Mouse (Mus musculus): ENCODE measurements around the gene Ak5. TPM values are rescaled to one million over a fixed set of nuclear protein-coding genes. Genes with fewer than 3 reads are reported as not detected.

Ak5 gene
- total and polyA plus RNA-seq, 2 experiments from 2014 or later: 0.11 TPM; not detected in 1

DNA sequence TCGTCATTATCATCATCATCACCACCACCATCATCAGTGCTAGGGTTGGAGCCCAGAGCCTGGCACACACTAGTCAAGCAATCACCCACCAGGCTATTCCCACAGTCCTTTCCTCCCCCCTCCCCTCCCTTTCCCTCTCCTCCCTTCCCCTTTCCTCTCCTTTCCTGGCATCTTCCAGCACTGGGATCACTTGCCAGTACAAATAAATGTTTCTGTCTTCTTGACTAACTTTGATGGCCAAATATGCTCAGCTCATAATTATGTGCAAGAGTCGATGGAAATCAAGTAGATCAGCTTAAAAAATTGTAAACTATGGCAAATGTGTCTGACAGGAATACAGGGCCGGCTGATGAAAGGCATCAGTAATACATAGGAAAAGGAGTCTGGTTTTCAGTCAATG is 123.2 kb downstream of the Ak5 start:
- no peaks in the 10 kb centered on the region for H3K36me3 ChIP-seq (replicated peaks; ENCODE audit: control insufficient read depth, insufficient read depth, low read length)
- H3K4me1 ChIP-seq (ENCODE audit: control insufficient read depth, insufficient read depth): no peaks in the 10 kb centered on the region
- no peaks in the 10 kb centered on the region for H3K9me3 ChIP-seq (replicated peaks; ENCODE audit: control insufficient read depth, low read length)
- DNase-seq (ENCODE audit: low spot score): no peak
- no peaks in the 10 kb centered on the region for H3K27me3 ChIP-seq (ENCODE audit: control insufficient read depth, insufficient read depth, low read length)
- no peak overlapping the region for H3K9ac ChIP-seq (replicated peaks; ENCODE audit: low read depth, low read length)
- H3K4me3 ChIP-seq (ENCODE audit: low read depth, low read length): no peak overlapping the region
- H3K4me2 ChIP-seq (ENCODE audit: low read depth, low read length): no peak overlapping the region
- no peak for TF ChIP-seq CTCF (IDR thresholded peaks at IDR 0.05; ENCODE audit: low read depth)
- no peak for TF ChIP-seq EP300 (IDR thresholded peaks at IDR 0.05; ENCODE audit: low read depth)
- ATAC-seq (ENCODE audit: insufficient read depth, low read depth): no peak
- no peak overlapping the region for H3K27ac ChIP-seq (ENCODE audit: low read depth)
- WGBS: 65% methylated on average over 3 of the region's 3 CpGs

GRCm38 (mm10) chr3:152542298-152542697 is 125.9 kb downstream of the Ak5 start:
- Histone ChIP-seq H3K4me3 (ENCODE audit: low read depth, low read length) (no peak overlapping the region), H3K4me2 (ENCODE audit: low read depth, low read length) (no peak overlapping the region), H3K27ac (ENCODE audit: low read depth) (no peak overlapping the region), H3K9ac (replicated peaks; ENCODE audit: low read depth, low read length) (no peak overlapping the region), H3K9me3 (replicated peaks; ENCODE audit: control insufficient read depth, low read length) (no peaks in the 10 kb centered on the region), H3K27me3 (ENCODE audit: control insufficient read depth, insufficient read depth, low read length) (no peaks in the 10 kb centered on the region), H3K36me3 (replicated peaks; ENCODE audit: control insufficient read depth, insufficient read depth, low read length) (no peaks in the 10 kb centered on the region), H3K4me1 (ENCODE audit: control insufficient read depth, insufficient read depth) (no peaks in the 10 kb centered on the region)
- DNase-seq (ENCODE audit: low spot score) (no peak), ATAC-seq (ENCODE audit: insufficient read depth, low read depth) (no peak)
- 75% methylated on average over 5 of the region's 5 CpGs for WGBS
- TF ChIP-seq CTCF (IDR thresholded peaks at IDR 0.05; ENCODE audit: low read depth) (no peak), EP300 (IDR thresholded peaks at IDR 0.05; ENCODE audit: low read depth) (no peak)

DNA sequence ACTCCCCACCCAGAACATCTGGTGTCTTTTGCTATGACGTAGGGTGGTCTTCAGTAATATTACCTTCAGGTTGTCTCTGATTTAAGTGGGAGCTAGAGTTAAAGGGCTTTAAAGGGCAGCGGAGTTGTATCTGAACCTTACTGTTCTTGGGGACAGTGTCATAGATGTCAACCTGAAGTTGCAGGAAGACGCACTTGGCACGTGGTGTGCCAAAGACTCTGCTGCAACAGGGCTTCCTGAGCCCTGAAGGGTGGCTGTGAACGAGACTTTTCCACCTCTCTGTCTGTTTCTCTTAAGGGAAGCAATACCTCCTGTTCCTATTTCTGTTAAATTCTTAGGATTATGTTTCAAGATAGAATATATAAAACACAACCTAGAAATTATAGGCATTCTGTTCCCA is 137.8 kb downstream of the Ak5 start:
- ATAC-seq (ENCODE audit: insufficient read depth, low read depth): no peak
- no peak overlapping the region for H3K27ac ChIP-seq (ENCODE audit: low read depth)
- H3K36me3 ChIP-seq (replicated peaks; ENCODE audit: control insufficient read depth, insufficient read depth, low read length): no peaks in the 10 kb centered on the region
- no peak for TF ChIP-seq CTCF (IDR thresholded peaks at IDR 0.05; ENCODE audit: low read depth)
- no peak for TF ChIP-seq EP300 (IDR thresholded peaks at IDR 0.05; ENCODE audit: low read depth)
- H3K4me2 ChIP-seq (ENCODE audit: low read depth, low read length): no peak overlapping the region
- no peaks in the 10 kb centered on the region for H3K27me3 ChIP-seq (ENCODE audit: control insufficient read depth, insufficient read depth, low read length)
- H3K4me1 ChIP-seq (ENCODE audit: control insufficient read depth, insufficient read depth): no peaks in the 10 kb centered on the region
- WGBS: 74% methylated on average over 5 of the region's 5 CpGs
- H3K4me3 ChIP-seq (ENCODE audit: low read depth, low read length): no peak overlapping the region
- no peaks in the 10 kb centered on the region for H3K9me3 ChIP-seq (replicated peaks; ENCODE audit: control insufficient read depth, low read length)
- H3K9ac ChIP-seq (replicated peaks; ENCODE audit: low read depth, low read length): no peak overlapping the region
- DNase-seq (ENCODE audit: low spot score): no peak

DNA sequence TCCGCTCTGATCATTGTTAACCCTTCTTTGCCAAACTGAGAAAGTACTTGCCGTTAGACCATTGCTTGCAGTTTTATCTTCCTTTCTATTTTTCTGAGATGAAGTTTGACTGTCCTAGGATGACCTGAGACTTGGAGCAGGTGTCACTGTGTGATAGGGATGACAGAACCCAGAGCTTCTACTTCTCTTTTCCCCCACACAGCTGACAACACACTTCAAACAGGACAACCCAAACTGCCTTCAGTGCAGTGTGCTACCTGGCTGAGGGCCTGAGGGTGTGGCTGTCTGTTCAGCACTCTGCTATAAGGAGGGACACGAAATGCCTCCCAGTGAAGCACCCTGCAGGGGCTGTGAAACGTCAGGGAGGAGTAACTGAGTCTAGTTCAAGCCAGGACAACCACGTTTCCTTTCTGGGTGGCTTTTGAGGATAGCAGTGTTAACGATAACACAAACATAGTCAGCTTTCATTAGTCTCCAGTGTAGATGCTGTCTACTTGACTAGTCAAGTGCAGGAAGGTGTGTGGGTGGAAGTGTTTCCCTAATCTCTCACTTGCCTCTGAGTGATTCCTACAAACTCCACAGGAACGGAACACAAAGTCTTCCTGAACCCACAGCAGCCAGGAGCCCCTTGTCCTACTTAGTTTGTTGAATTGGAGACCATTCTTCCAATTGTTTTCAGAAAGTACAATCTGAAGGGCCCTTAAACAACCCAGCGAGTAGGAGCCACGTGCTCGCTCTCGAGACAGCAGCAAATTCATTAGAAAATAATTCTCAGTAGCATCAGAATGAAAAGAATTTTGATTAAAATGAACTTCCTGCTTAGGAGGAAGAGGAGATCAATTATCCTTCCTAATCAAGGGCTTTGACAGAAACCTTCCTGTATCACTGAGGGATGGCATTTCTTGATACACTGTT is 138.8 kb downstream of the Ak5 start:
- WGBS: 45% methylated on average over 11 of the region's 11 CpGs
- no peak for DNase-seq (ENCODE audit: low spot score)
- Histone ChIP-seq H3K27me3 (ENCODE audit: control insufficient read depth, insufficient read depth, low read length) (no peaks in the 10 kb centered on the region), H3K4me1 (ENCODE audit: control insufficient read depth, insufficient read depth) (no peaks in the 10 kb centered on the region), H3K4me3 (ENCODE audit: low read depth, low read length) (no peak overlapping the region), H3K27ac (ENCODE audit: low read depth) (no peak overlapping the region), H3K4me2 (ENCODE audit: low read depth, low read length) (no peak overlapping the region), H3K9ac (replicated peaks; ENCODE audit: low read depth, low read length) (no peak overlapping the region), H3K36me3 (replicated peaks; ENCODE audit: control insufficient read depth, insufficient read depth, low read length) (no peaks in the 10 kb centered on the region), H3K9me3 (replicated peaks; ENCODE audit: control insufficient read depth, low read length) (no peaks in the 10 kb centered on the region)
- TF ChIP-seq EP300 (IDR thresholded peaks at IDR 0.05; ENCODE audit: low read depth): no peak
- no peak for TF ChIP-seq CTCF (IDR thresholded peaks at IDR 0.05; ENCODE audit: low read depth)
- ATAC-seq (ENCODE audit: insufficient read depth, low read depth): no peak

DNA sequence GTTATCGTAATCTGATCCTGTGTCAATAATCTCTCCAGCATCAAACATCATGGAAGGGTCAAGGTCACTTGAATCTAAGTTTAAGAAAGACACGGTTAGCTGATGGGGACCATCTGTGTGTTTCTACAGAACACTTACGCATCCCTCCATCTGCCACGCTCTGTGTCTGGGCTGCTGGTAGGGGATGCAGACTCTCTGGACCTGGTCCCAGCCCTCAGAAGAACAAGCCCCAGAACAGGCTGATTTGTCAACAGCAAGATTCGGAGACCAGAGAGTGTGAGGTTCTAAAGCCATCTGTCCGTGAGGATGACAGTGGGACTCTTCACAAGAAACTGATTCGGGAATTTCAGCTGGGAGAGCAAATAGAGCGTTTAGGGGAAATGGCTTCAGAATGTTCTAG is 141.4 kb downstream of the Ak5 start:
- Histone ChIP-seq H3K27me3 (ENCODE audit: control insufficient read depth, insufficient read depth, low read length) (no peaks in the 10 kb centered on the region), H3K4me1 (ENCODE audit: control insufficient read depth, insufficient read depth) (no peaks in the 10 kb centered on the region), H3K9ac (replicated peaks; ENCODE audit: low read depth, low read length) (no peak overlapping the region), H3K27ac (ENCODE audit: low read depth) (no peak overlapping the region), H3K9me3 (replicated peaks; ENCODE audit: control insufficient read depth, low read length) (peaks cover 5% of the 10 kb centered on the region; the same call in 1 of the 2 replicates), H3K4me2 (ENCODE audit: low read depth, low read length) (no peak overlapping the region), H3K36me3 (replicated peaks; ENCODE audit: control insufficient read depth, insufficient read depth, low read length) (no peaks in the 10 kb centered on the region), H3K4me3 (ENCODE audit: low read depth, low read length) (no peak overlapping the region)
- WGBS: 80% methylated on average over 8 of the region's 8 CpGs
- no peak for TF ChIP-seq CTCF (IDR thresholded peaks at IDR 0.05; ENCODE audit: low read depth)
- TF ChIP-seq EP300 (IDR thresholded peaks at IDR 0.05; ENCODE audit: low read depth): no peak
- ATAC-seq (ENCODE audit: insufficient read depth, low read depth): no peak
- no peak for DNase-seq (ENCODE audit: low spot score)

DNA sequence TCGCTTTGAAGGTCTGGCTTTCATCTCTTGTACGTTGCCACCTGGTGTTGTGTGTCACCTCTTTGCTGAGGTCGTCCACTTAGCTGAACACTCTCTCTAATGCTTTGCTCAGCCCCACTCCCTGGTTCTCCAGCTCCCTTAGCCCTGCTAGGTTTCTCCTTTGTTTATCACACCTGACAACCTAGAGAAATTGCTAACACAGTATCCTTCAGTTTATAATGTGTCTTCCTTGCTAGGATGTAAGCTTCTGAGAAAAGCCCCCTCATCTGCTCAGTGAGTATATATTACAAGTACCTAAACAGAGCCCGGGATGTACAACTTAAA is 144.9 kb downstream of the Ak5 start:
- Histone ChIP-seq H3K9ac (replicated peaks; ENCODE audit: low read depth, low read length) (no peak overlapping the region), H3K9me3 (replicated peaks; ENCODE audit: control insufficient read depth, low read length) (peaks cover 5% of the 10 kb centered on the region; the same call in 1 of the 2 replicates), H3K4me2 (ENCODE audit: low read depth, low read length) (no peak overlapping the region), H3K4me1 (ENCODE audit: control insufficient read depth, insufficient read depth) (no peaks in the 10 kb centered on the region), H3K36me3 (replicated peaks; ENCODE audit: control insufficient read depth, insufficient read depth, low read length) (no peaks in the 10 kb centered on the region), H3K27ac (ENCODE audit: low read depth) (no peak overlapping the region), H3K4me3 (ENCODE audit: low read depth, low read length) (no peak overlapping the region), H3K27me3 (ENCODE audit: control insufficient read depth, insufficient read depth, low read length) (no peaks in the 10 kb centered on the region)
- DNase-seq (ENCODE audit: low spot score) (no peak), ATAC-seq (ENCODE audit: insufficient read depth, low read depth) (no peak)
- 65% methylated on average over 4 of the region's 4 CpGs for WGBS
- TF ChIP-seq EP300 (IDR thresholded peaks at IDR 0.05; ENCODE audit: low read depth) (no peak), CTCF (IDR thresholded peaks at IDR 0.05; ENCODE audit: low read depth) (no peak)

Measured in heart, postnatal 0 days (tissue).